2 mouse cellular contexts compared by ENCODE assay signal in the genomic region with DNA sequence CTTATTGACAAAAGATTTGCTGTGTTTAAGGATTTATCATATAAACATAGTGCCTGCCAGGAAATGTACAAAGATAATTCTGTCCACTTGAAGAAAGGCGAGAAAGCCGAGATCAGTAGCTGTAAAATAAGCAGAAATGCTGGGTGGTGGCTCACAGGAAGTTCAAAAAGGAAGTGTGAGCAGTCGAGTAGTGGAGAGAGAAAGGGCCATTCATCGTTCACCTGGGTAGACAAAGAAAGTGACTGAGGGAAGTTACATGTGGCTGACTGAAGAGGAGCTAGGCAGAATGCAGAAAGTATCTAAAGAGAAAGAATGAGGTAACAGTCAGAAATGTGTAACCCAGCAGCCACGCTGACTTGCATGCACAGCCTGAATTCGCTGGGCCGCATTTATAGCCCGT.
A peak's percentile ranks its signal among the peaks of the same experiment; 100 is the strongest.
TF ChIP-seq lines count a peak whose summit lies in the region.

No protein-coding gene starts in this region.

TF ChIP-seq in CH12.LX, 34 proteins besides CTCF, POLR2A, EP300 and RAD21:
- TF ChIP-seq ZMIZ1 (IDR thresholded peaks at IDR 0.05; ENCODE audit: low read depth, low read length) (no peak), ELF1 (IDR thresholded peaks at IDR 0.05; ENCODE audit: low read depth, low read length) (0 out of 2 replicates have a peak, but pooled peaks have one; percentile 14)

TF ChIP-seq in MEL, 35 proteins besides CTCF, POLR2A, EP300 and RAD21:
- no peak for TF ChIP-seq ZNF384 (IDR thresholded peaks at IDR 0.05; ENCODE audit: low read depth, low read length)
- no peak for TF ChIP-seq SIN3A (IDR thresholded peaks at IDR 0.05; ENCODE audit: low read length)
- TF ChIP-seq ETS1 (IDR thresholded peaks at IDR 0.05; ENCODE audit: low read depth, low read length) = no peak
- TF ChIP-seq MAX (IDR thresholded peaks at IDR 0.05; ENCODE audit: low read length) = no peak
- no peak for TF ChIP-seq MYC (IDR thresholded peaks at IDR 0.05; ENCODE audit: low read depth, low read length)
- TF ChIP-seq UBTF (IDR thresholded peaks at IDR 0.05; ENCODE audit: borderline replicate concordance, insufficient read depth, low read depth, low read length) = no peak
- TF ChIP-seq JUND (IDR thresholded peaks at IDR 0.05; ENCODE audit: low read depth, low read length) = no peak
- TF ChIP-seq USF2 (IDR thresholded peaks at IDR 0.05; ENCODE audit: borderline replicate concordance in 1 of 2, insufficient read depth in 1 of 2, low read depth in 1 of 2, low read length in 2 of 2) = no peak
- TF ChIP-seq ZMIZ1 (IDR thresholded peaks at IDR 0.05; ENCODE audit: low read depth, low read length) = no peak
- no peak for TF ChIP-seq NELFE (IDR thresholded peaks at IDR 0.05; ENCODE audit: low read depth, low read length)
- no peak for TF ChIP-seq POLR2AphosphoS5 (IDR thresholded peaks at IDR 0.05; ENCODE audit: borderline replicate concordance, low read depth, low read length)
- no peak for TF ChIP-seq CHD2 (IDR thresholded peaks at IDR 0.05; ENCODE audit: low read length)
- no peak for TF ChIP-seq ZKSCAN1 (IDR thresholded peaks at IDR 0.05; ENCODE audit: low read depth, low read length)
- no peak for TF ChIP-seq MXI1 (IDR thresholded peaks at IDR 0.05; ENCODE audit: low read depth, low read length)
- TF ChIP-seq MAFK (IDR thresholded peaks at IDR 0.05; ENCODE audit: borderline replicate concordance, low read depth, low read length) = no peak
- no peak for TF ChIP-seq GATA1 (IDR thresholded peaks at IDR 0.05; ENCODE audit: low read depth, low read length)
TF ChIP-seq in MEL: peak in this region for 0.
